Mouse (Mus musculus) CH12.LX (cell line): Measurements from ENCODE around the gene Sel1l. TPM values are rescaled to one million over a fixed set of nuclear protein-coding genes. Genes with fewer than 3 reads are reported as not detected.

ENCODE experiments used
- DNase-seq: peaks from one replicate; pipeline ENCODE4 v3.0.0-alpha.2; 2013; ENCODE audit errors: extremely low read depth
- H3K27ac ChIP-seq: 2 replicates; pipeline ENCODE4 v1.5.1; 2012; ENCODE audit warnings: low read depth, mild to moderate bottlenecking, control low read depth, moderate library complexity; ENCODE audit not compliant: insufficient read depth
- H3K27me3 ChIP-seq: replicated peaks from 2 replicates; pipeline ENCODE3; 2012; ENCODE audit warnings: inconsistent platforms
- H3K36me3 ChIP-seq, 2 experiments: replicated peaks in 1 of 2; 2 replicates each; pipeline versions ENCODE3 to v1.6.1; 2012; ENCODE audit warnings: inconsistent platforms in 1 of 2, low read length in 1 of 2, mild to moderate bottlenecking in 1 of 2, mixed read lengths in 1 of 2, moderate library complexity in 1 of 2; ENCODE audit not compliant: control insufficient read depth in 1 of 2, insufficient read depth in 1 of 2
- H3K4me1 ChIP-seq, 2 experiments: 2 replicates each; pipeline ENCODE4 v1.6.1; 2012; ENCODE audit warnings: inconsistent platforms in 1 of 2, moderate library complexity in 1 of 2; ENCODE audit not compliant: insufficient read depth in 2 of 2, control insufficient read depth in 1 of 2
- H3K4me2 ChIP-seq: 2 replicates; pipeline ENCODE4 v1.6.1; 2012; ENCODE audit warnings: low read depth, mild to moderate bottlenecking, control low read depth; ENCODE audit not compliant: poor library complexity, insufficient read depth, severe bottlenecking
- H3K4me3 ChIP-seq, 3 experiments: fragments of 150-350 bp in 1 of 3; sonication (generic) in 1 of 3; replicated peaks in 1 of 3; 2 replicates each; pipeline versions ENCODE3 to v1.5.1; 2011 to 2012; ENCODE audit warnings: low read depth in 2 of 3, low read length in 2 of 3, mild to moderate bottlenecking in 2 of 3, moderate library complexity in 2 of 3, control low read depth in 1 of 3, improper control_type of control experiment in 1 of 3, inconsistent platforms in 1 of 3, mixed read lengths in 1 of 3; ENCODE audit not compliant: poor library complexity in 1 of 3
- H3K79me2 ChIP-seq: replicated peaks from 2 replicates; pipeline ENCODE4 v1.6.1; 2012; ENCODE audit warnings: mild to moderate bottlenecking, moderate library complexity; ENCODE audit not compliant: control insufficient read depth, poor library complexity, insufficient read depth, severe bottlenecking; ENCODE audit errors: extremely low read depth
- H3K9ac ChIP-seq: 2 replicates; pipeline ENCODE4 v1.6.1; 2012; ENCODE audit warnings: low read depth, mild to moderate bottlenecking, control low read depth, moderate library complexity; ENCODE audit not compliant: insufficient read depth
- H3K9me3 ChIP-seq: replicated peaks from 2 replicates; pipeline ENCODE3; 2012; ENCODE audit warnings: low read length, inconsistent platforms, mixed read lengths
- BHLHE40 ChIP-seq: IDR thresholded peaks from 2 replicates; pipeline ENCODE4 v1.6.1; 2011; ENCODE audit warnings: mild to moderate bottlenecking, low read depth, low read length, improper control_type of control experiment
- CHD2 ChIP-seq: IDR thresholded peaks from 2 replicates; pipeline ENCODE4 v1.6.1; 2011; ENCODE audit warnings: low read length, improper control_type of control experiment
- CTCF ChIP-seq, 2 experiments: IDR thresholded peaks in 1 of 2; conservative IDR thresholded peaks in 1 of 2; 2 replicates each; pipeline ENCODE4 v1.5.1; 2011 to 2012; ENCODE audit warnings: low read depth in 2 of 2, low read length in 2 of 2, improper control_type of control experiment in 1 of 2, inconsistent platforms in 1 of 2, mild to moderate bottlenecking in 1 of 2, moderate library complexity in 1 of 2
- ELF1 ChIP-seq: IDR thresholded peaks from 2 replicates; pipeline ENCODE4 v1.6.1; 2014; ENCODE audit warnings: low read depth, mild to moderate bottlenecking, inconsistent platforms, low read length, improper control_type of control experiment
- EP300 ChIP-seq: IDR thresholded peaks from 2 replicates; pipeline ENCODE4 v1.6.1; 2011; ENCODE audit warnings: low read length, improper control_type of control experiment
- HCFC1 ChIP-seq: IDR thresholded peaks from 2 replicates; pipeline ENCODE4 v1.6.1; 2012; ENCODE audit warnings: low read depth, mild to moderate bottlenecking, inconsistent platforms, low read length, improper control_type of control experiment
- JUN ChIP-seq: IDR thresholded peaks from 2 replicates; pipeline ENCODE4 v1.6.1; 2011; ENCODE audit warnings: low read depth, mild to moderate bottlenecking, low read length, improper control_type of control experiment, moderate library complexity; ENCODE audit not compliant: insufficient read depth
- JUND ChIP-seq: conservative IDR thresholded peaks from 2 replicates; pipeline ENCODE4 v1.6.1; 2011; ENCODE audit warnings: low read depth, low read length, improper control_type of control experiment
- MAFK ChIP-seq: IDR thresholded peaks from 2 replicates; pipeline ENCODE4 v1.6.1; 2011; ENCODE audit warnings: low read length, improper control_type of control experiment; ENCODE audit not compliant: insufficient replicate concordance
- MAX ChIP-seq: IDR thresholded peaks from 2 replicates; pipeline ENCODE4 v1.6.1; 2011; ENCODE audit warnings: low read length, improper control_type of control experiment
- MXI1 ChIP-seq: IDR thresholded peaks from 2 replicates; pipeline ENCODE4 v1.6.1; 2011; ENCODE audit warnings: mild to moderate bottlenecking, low read depth, low read length, improper control_type of control experiment
- MYC ChIP-seq: IDR thresholded peaks from 2 replicates; pipeline ENCODE4 v1.6.1; 2011; ENCODE audit warnings: low read depth, mild to moderate bottlenecking, improper control_type of control experiment, low read length
- NRF1 ChIP-seq: IDR thresholded peaks from 2 replicates; pipeline ENCODE4 v1.6.1; 2014; ENCODE audit warnings: low read depth, mild to moderate bottlenecking, inconsistent platforms, low read length, improper control_type of control experiment, moderate library complexity
- POLR2A ChIP-seq: IDR thresholded peaks from 2 replicates; pipeline ENCODE4 v1.6.1; 2011; ENCODE audit warnings: low read depth, mild to moderate bottlenecking, improper control_type of control experiment, low read length
- POLR2AphosphoS2 ChIP-seq: IDR thresholded peaks from 2 replicates; pipeline ENCODE4 v1.6.1; 2011; ENCODE audit warnings: low read depth, low read length, improper control_type of control experiment
- RCOR1 ChIP-seq: conservative IDR thresholded peaks from 2 replicates; pipeline ENCODE4 v1.6.1; 2012; ENCODE audit warnings: low read depth, mild to moderate bottlenecking, inconsistent platforms, low read length, improper control_type of control experiment
- SIN3A ChIP-seq: IDR thresholded peaks from 2 replicates; pipeline ENCODE4 v1.6.1; 2012; ENCODE audit warnings: low read length, improper control_type of control experiment, inconsistent platforms
- SMC3 ChIP-seq: IDR thresholded peaks from 2 replicates; pipeline ENCODE4 v1.6.1; 2011; ENCODE audit warnings: low read depth, low read length, improper control_type of control experiment
- TCF12 ChIP-seq: IDR thresholded peaks from 2 replicates; pipeline ENCODE4 v1.6.1; 2014; ENCODE audit warnings: low read depth, mild to moderate bottlenecking, inconsistent platforms, low read length, improper control_type of control experiment
- UBTF ChIP-seq: IDR thresholded peaks from 2 replicates; pipeline ENCODE4 v1.6.1; 2012; ENCODE audit warnings: low read depth, mild to moderate bottlenecking, inconsistent platforms, low read length, improper control_type of control experiment, moderate library complexity
- USF1 ChIP-seq: IDR thresholded peaks from 2 replicates; pipeline ENCODE4 v1.6.1; 2014; ENCODE audit warnings: low read depth, mild to moderate bottlenecking, inconsistent platforms, low read length, improper control_type of control experiment
- USF2 ChIP-seq: conservative IDR thresholded peaks from 2 replicates; pipeline ENCODE4 v1.6.1; 2011; ENCODE audit warnings: low read depth, low read length, improper control_type of control experiment
- ZC3H11A ChIP-seq: IDR thresholded peaks from 2 replicates; pipeline ENCODE4 v1.6.1; 2012; ENCODE audit warnings: low read depth, mild to moderate bottlenecking, inconsistent platforms, low read length, improper control_type of control experiment
- ZKSCAN1 ChIP-seq: IDR thresholded peaks from 2 replicates; pipeline ENCODE4 v1.6.1; 2012; ENCODE audit warnings: low read depth, inconsistent platforms, low read length, improper control_type of control experiment, borderline replicate concordance
- ZMIZ1 ChIP-seq: IDR thresholded peaks from 2 replicates; pipeline ENCODE4 v1.6.1; 2012; ENCODE audit warnings: low read depth, mild to moderate bottlenecking, inconsistent platforms, low read length, improper control_type of control experiment
- ZNF384 ChIP-seq: IDR thresholded peaks from 2 replicates; pipeline ENCODE4 v1.6.1; 2012; ENCODE audit warnings: low read depth, low read length, improper control_type of control experiment, inconsistent platforms
- dilution Hi-C: fragments of 300-500 bp; cut with MboI; formaldehyde crosslinking; loops from 2 replicates; pipeline ENCODE4 v1.14.3; 2020; ENCODE audit warnings: low sequenced_read_pairs; ENCODE audit not compliant: extremely low pct_unique_long_range_greater_than_20kb, extremely low pct_ligation_motif_present
- in situ Hi-C: fragments of 300-500 bp; cut with MboI; formaldehyde crosslinking; loops from 3 replicates; pipeline ENCODE4 v1.14.3; 2019; ENCODE audit warnings: low sequenced_read_pairs, low pct_ligation_motif_present, low pct_unique_long_range_greater_than_20kb, mixed read lengths
- polyA plus RNA-seq: library from polyadenylated mRNA; unstranded; fragments of >175 nt; gene quantifications from 2 replicates; pipeline ENCODE4 v1.2.1, GENCODE M21; 2012; ENCODE audit warnings: low read depth; ENCODE audit not compliant: insufficient read length
- total RNA-seq, 2 experiments: library from RNA; depleted of rRNA; stranded (reverse); fragments of 300-350 nt in 1 of 2; fragments of >200 nt in 1 of 2; gene quantifications; 2 replicates each; pipeline ENCODE4 v1.2.3; 2012 to 2014

The Sel1l gene
- total and polyA plus RNA-seq, 3 experiments: 46.6 to 155 (median 84.7) TPM

DNA sequence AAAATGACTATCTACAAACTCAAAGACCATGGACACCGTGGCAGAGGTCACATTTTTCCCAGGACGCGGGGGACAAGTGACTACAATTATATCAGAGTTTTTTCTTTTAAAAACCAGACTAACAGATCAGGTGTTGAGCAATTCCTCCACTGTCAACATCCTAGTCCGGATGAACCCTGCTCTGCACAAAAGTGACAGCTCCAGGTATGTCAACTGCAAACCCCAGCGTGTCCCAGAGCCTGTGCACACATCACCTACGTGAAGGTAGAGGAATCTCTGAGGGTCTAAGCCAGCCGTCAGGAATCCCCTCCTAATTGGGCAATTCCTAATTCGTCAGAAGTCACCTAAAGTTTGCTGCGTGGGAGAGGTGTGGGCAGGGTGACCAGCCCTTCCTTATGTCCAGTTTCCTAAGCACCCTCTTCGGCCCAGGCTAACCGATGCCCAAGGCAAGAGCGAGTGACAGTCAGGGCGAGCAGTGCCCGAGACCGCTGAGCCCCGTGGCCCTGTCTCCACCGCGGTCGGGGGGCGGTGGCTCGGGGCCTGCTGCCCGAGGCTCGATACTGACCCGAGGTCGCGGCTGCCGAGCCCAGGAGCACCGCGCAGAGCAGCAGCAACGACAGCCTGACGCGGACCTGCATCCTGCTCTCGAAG is 438 bp downstream of the Sel1l start:
- dilution Hi-C loops (no loop called here), in situ Hi-C loops (no loop called here)
- DNase-seq: no peak
- Histone ChIP-seq H3K4me3 (peak overlapping the region; percentile 64 to 89 (median 86)), H3K79me2 (peaks cover 45% of the 10 kb centered on the region), H3K4me1 (peaks cover 4 to 33% of the 10 kb centered on the region in 2 experiments), H3K9ac (peak overlapping the region; percentile 97), H3K27me3 (peaks cover 1% of the 10 kb centered on the region), H3K4me2 (peak overlapping the region; percentile 21; the same call in 1 of the 2 replicates), H3K27ac (peak overlapping the region; percentile 35), H3K9me3 (no peaks in the 10 kb centered on the region), H3K36me3 (peaks cover 4 to 27% of the 10 kb centered on the region in 2 experiments)
- TF ChIP-seq POLR2A (no peak), MYC (no peak), POLR2AphosphoS2 (no peak)

DNA sequence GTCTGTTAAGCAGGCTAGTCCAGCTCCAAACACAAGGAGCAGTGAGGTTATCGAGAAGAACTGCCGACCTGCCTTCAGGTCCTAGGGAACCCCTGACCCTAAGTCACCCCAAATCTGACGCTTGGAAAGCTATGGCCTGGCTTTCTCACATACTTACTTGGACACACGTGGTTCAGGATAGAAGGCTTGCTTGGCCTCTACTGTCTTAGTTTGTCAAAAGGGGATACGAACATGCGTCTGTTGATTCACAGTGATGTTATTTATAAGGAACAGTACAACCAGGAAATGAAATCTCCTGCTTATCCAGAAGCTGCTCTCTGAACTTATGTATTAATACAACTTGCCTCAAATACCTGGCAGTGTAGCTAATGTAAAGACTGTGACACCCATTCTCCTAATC is 2.9 kb downstream of the Sel1l start:
- DNase-seq: no peak
- TF ChIP-seq ZMIZ1 (peak; percentile 60; the same call in 1 of the 2 replicates), TCF12 (no peak; the same call in 1 of the 2 replicates), MAX (peak; percentile 50; the same call in 1 of the 2 replicates), ZNF384 (no peak), CTCF (conservative IDR thresholded peaks at IDR 0.05 in 1 of 2, IDR thresholded peaks at IDR 0.05 in 1 of 2; ENCODE audit: low read depth in 2 of 2, low read length in 2 of 2) (no peak), BHLHE40 (no peak), EP300 (no peak), ELF1 (no peak), MXI1 (peak; percentile 72; the same call in 1 of the 2 replicates)
- Histone ChIP-seq H3K79me2 (peaks cover 53% of the 10 kb centered on the region), H3K4me2 (peak overlapping the region; percentile 83), H3K4me3 (peak overlapping the region; percentile 15 to 89 (median 62)), H3K9me3 (no peaks in the 10 kb centered on the region), H3K27me3 (peaks cover 1% of the 10 kb centered on the region), H3K27ac (peak overlapping the region; percentile 97), H3K4me1 (peaks cover 4 to 33% of the 10 kb centered on the region in 2 experiments), H3K36me3 (peaks cover 19 to 46% of the 10 kb centered on the region in 2 experiments), H3K9ac (peak overlapping the region; percentile 97)
- dilution Hi-C loops (no loop called here), in situ Hi-C loops (no loop called here)

DNA sequence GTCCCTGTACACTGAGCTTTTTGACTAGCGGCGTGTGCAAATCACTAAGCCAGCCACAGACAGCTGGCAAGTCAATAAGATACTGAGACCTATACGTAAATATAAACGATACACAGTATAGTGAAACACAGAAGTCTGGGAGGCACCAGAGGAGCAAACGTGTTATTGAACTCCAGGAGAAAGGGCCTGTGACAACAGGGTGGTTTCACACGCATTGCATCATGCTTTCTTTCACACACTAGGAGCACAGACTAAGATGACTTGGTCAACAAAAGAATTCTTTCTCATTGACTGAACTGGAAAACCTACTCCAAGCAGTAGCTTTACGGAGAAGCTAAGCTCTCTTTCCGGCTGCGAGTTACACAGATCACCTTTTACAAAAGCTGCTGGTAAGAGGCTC is 3.6 kb downstream of the Sel1l start:
- H3K4me1 ChIP-seq: peaks cover 4 to 33% of the 10 kb centered on the region in 2 experiments
- H3K9me3 ChIP-seq: no peaks in the 10 kb centered on the region
- H3K9ac ChIP-seq: peak overlapping the region; percentile 97
- peaks cover 53% of the 10 kb centered on the region for H3K79me2 ChIP-seq
- peak overlapping the region in 2 of 3 experiments; percentile 62 to 89 for H3K4me3 ChIP-seq
- dilution Hi-C loops: no loop called here
- H3K27me3 ChIP-seq: peaks cover 1% of the 10 kb centered on the region
- peak overlapping the region; percentile 97 for H3K27ac ChIP-seq
- H3K4me2 ChIP-seq: peak overlapping the region; percentile 83
- in situ Hi-C loops: no loop called here
- no peak for DNase-seq
- peaks cover 25 to 53% of the 10 kb centered on the region in 2 experiments for H3K36me3 ChIP-seq
- no peak for TF ChIP-seq MAFK
- no peak for TF ChIP-seq SMC3
- no peak; the same call in 1 of the 2 replicates for TF ChIP-seq MXI1
- TF ChIP-seq UBTF: no peak
- TF ChIP-seq MYC: peak; percentile 61; the same call in 1 of the 2 replicates
- TF ChIP-seq CHD2: no peak
- TF ChIP-seq NRF1: no peak
- TF ChIP-seq USF1: no peak
- no peak for TF ChIP-seq SIN3A
- TF ChIP-seq JUND: 0 out of 2 replicates have a peak, but pooled peaks have one; percentile 29
- no peak for TF ChIP-seq ZKSCAN1
- TF ChIP-seq HCFC1: no peak
- TF ChIP-seq ZC3H11A: no peak
- TF ChIP-seq USF2: no peak
- TF ChIP-seq MAX: 0 out of 2 replicates have a peak, but pooled peaks have one; percentile 49
- TF ChIP-seq JUN: no peak
- no peak for TF ChIP-seq RCOR1
